Mouse (Mus musculus) megakaryocyte, embryonic 14.5 days (primary cell): ENCODE measurements around the gene Prtg.

Experiments used
- FLI1 ChIP-seq: IDR thresholded peaks from 2 replicates; pipeline ENCODE4 v1.6.1; 2012; ENCODE audit warnings: low read length, inconsistent platforms, mixed read lengths
- GATA1 ChIP-seq: IDR thresholded peaks from 3 replicates; pipeline ENCODE4 v1.6.1; 2012; ENCODE audit warnings: mixed read lengths, low read length, inconsistent platforms, borderline replicate concordance

DNA sequence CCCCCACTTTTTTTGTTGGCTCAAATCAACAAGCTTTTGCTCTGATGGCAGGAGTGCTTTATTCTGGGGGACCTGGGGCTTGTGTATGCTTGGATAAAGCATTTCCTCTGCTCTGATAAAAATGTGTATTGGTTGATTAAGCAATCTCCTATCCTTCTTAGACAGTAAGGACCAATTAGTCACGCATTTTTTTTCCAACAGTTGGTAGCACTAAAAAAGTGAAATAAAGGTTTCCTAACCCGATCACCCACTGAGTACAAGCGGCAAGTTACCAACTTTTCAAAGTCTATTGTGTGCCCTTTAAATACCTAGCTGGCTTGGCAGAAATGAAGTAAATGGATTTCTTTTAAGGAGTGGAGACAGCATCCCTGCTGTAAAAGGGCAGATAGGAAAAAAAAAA is 1.9 kb downstream of the Prtg start:
- no peak for TF ChIP-seq GATA1
- TF ChIP-seq FLI1: no peak
